ENCODE assay signal across 17 mouse cellular contexts in the genomic region with DNA sequence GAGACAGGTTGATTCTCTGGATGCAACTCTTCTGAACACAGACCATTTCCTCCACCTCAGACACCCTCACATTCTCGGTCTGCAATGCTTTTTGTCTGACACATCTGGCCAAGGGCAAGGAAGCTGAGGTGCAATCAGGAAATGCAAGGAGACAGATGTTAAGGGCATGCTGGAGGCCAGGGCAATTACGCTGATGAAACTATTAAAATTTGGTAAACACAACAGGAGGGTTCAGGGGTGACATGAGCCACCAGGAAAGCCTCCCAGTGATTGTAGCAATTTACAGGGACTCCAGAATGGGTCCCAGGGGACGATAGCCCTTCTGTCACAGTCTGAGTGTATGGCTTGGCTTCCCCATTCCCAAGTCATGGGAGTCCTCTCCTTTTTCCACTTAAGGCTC.
"Had no signal": no experiment of that assay in that cellular context is flagged by ENCODE, and none has a peak within 500 bp of the region (broad histone marks: within the 10 kb centered on the region; RNA-seq: fewer than 3 reads in every experiment).

No protein-coding gene starts in this region.

- H3K4me1 ChIP-seq: intestine, embryonic 15.5 days; liver, embryonic 13.5 days; midbrain, embryonic 10.5 days; stomach, embryonic 15.5 days had no signal

- H3K4me2 ChIP-seq: intestine, embryonic 15.5 days; liver, embryonic 13.5 days; neural tube, embryonic 15.5 days; stomach, embryonic 15.5 days had no signal

- DNase-seq: kidney, adult 8-10 months; kidney, postnatal 14 days; left cerebral cortex, postnatal 4 days; liver; liver, embryonic 13.5 days; lung, adult 2 months; lung, postnatal 36 days; midbrain, embryonic 14.5 days; right cerebral cortex, postnatal 14 days; thymus, adult 2 months; thymus, postnatal 25 days had no signal

- H3K36me3 ChIP-seq: intestine, embryonic 15.5 days; liver, embryonic 13.5 days; midbrain, embryonic 10.5 days; neural tube, embryonic 15.5 days; stomach, embryonic 15.5 days had no signal

- H3K27ac ChIP-seq: intestine, embryonic 15.5 days; liver, embryonic 13.5 days; midbrain, embryonic 10.5 days; neural tube, embryonic 15.5 days; stomach, embryonic 15.5 days had no signal

- ATAC-seq: intestine, embryonic 15.5 days; lung, postnatal 0 days had no signal

- H3K27me3 ChIP-seq: intestine, embryonic 15.5 days; liver, embryonic 13.5 days; neural tube, embryonic 15.5 days; stomach, embryonic 15.5 days had no signal

- H3K4me3 ChIP-seq: intestine, embryonic 15.5 days; liver, embryonic 13.5 days; midbrain, embryonic 10.5 days; myocyte; neural tube, embryonic 15.5 days; stomach, embryonic 15.5 days had no signal

- H3K9ac ChIP-seq: intestine, embryonic 15.5 days; liver, embryonic 13.5 days; neural tube, embryonic 15.5 days; stomach, embryonic 15.5 days had no signal

- H3K9me3 ChIP-seq: intestine, embryonic 15.5 days; liver, embryonic 13.5 days; midbrain, embryonic 10.5 days; neural tube, embryonic 15.5 days; stomach, embryonic 15.5 days had no signal
